Mouse (Mus musculus) embryo, embryonic 11.5 days (tissue): Measurements from ENCODE around the gene Rexo1.

Experiments used
- DNase-seq: peaks from one replicate; pipeline ENCODE4 v3.0.0-alpha.2; 2012; ENCODE audit warnings: low read depth, low spot score

The Rexo1 gene

GRCm38 (mm10) chr10:80553997-80554396, 7.4 kb downstream of the Rexo1 start:
- DNase-seq: no peak

- no peak for DNase-seq
Measured at GRCm38 (mm10) chr10:80553575-80553974, 7.8 kb downstream of the Rexo1 start.

GRCm38 (mm10) chr10:80552364-80552763, 9.0 kb downstream of the Rexo1 start:
- no peak for DNase-seq

- no peak for DNase-seq
Measured at GRCm38 (mm10) chr10:80549279-80549678, 12.1 kb downstream of the Rexo1 start.

GRCm38 (mm10) chr10:80548428-80549006, 12.8 kb downstream of the Rexo1 start:
- peak; percentile 54 for DNase-seq

- DNase-seq: no peak
Measured at GRCm38 (mm10) chr10:80547539-80547938, 13.8 kb downstream of the Rexo1 start.

- DNase-seq: no peak
Measured at GRCm38 (mm10) chr10:80546945-80547344, 14.4 kb downstream of the Rexo1 start.

DNA sequence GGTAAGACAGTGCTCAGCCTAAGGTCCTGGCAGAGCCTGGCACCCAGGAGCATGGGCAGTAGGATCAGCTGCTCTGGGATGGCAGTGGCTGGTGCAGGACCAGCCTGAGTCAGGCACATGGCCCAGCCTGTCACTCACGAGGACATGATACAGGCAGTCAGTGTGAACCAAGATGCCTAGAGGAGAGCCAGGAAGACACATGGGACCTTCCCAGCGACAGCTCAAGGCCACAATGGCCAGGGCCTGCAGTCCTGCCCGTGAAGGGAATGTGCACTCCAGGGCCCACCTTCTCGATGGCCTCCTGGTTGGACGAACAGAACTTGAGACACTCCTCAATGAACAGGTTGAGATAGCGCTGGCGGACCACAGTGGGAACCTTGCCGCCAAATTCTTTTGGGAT, 15.8 kb downstream of the Rexo1 start:
- DNase-seq: no peak

GRCm38 (mm10) chr10:80543873-80544272, 17.5 kb downstream of the Rexo1 start:
- DNase-seq: no peak

DNA sequence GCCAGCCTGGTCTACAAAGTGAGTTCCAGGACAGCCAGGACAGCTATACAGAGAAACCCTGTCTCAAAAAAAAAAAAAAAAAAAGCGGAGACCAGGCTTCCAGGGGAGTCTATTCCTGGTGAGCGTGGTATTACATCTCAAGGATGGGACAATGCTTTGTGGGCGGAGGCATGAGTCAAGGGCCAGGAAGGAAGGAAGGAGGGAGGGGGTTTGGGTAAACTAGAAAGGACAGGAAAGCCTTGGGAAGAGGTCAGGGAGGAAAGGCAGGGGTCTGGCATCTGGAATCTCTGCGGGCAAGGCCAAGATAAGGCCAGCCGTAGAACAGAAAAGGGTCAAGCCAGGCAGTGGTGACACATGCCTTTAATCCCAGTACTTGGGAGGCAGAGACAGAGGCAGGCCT, 21.9 kb downstream of the Rexo1 start:
- no peak for DNase-seq

DNA sequence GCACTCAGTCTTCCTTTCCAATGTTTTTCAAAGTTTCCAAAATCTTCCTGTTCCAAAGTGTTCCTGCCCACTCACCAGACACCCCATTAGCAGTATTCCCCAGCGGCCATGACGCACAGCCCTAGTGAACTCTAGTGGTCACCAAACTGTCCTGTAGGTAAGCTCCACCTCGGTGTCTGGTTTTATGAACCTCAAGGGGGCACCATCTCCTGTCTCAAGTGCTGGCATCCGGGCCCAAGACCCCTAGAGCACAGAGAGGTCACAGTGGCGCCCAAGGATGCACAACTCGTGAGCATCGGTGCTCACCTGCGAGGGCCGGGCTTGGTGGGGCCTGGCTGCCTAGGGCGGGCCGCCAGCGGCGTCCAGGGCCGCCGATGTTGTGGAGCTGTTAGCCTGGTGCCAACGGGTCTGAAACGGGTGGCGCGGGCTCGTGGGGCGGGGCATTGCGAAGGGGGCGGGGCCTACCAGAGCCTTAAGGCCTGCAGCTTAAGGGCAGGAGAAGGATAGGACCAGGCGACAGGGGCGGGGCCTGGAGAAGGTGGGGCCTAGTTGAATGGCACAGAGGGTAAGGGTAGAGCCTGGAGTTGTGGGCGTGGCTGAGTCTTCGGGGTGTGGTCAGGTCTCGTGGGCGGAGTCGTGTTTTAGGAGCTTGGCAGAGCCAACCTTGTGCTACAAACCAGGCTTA, 22.5 kb downstream of the Rexo1 start, which contains the start of gene Atp8b3:
Gene Atp8b3, minus strand, starts transcription at position 415 of the 685 bp plus-strand sequence.
- DNase-seq: peak; percentile 59

DNA sequence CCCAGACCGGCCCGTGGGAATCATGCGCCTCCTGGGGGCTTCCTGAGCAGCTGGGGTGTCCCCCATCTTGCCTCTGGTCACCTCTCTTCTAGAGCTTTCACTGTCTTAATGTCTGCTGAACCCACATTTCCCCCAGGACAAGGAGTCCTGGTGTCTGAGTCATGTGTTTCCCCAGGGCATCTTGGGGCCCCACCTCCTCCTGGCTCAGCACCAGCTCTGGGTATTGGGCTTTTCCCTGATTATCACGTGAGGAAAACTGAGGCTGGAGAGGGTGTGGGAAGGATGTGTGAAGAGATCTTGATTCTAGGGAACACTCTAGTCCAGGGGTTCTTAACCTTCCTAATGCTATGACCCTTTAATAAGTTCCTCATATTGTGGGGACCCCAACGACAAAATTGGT, 23.2 kb downstream of the Rexo1 start:
- no peak for DNase-seq

GRCm38 (mm10) chr10:80535711-80536110, 25.6 kb downstream of the Rexo1 start:
- DNase-seq: no peak

GRCm38 (mm10) chr10:80535071-80535470, 26.3 kb downstream of the Rexo1 start:
- no peak for DNase-seq

DNA sequence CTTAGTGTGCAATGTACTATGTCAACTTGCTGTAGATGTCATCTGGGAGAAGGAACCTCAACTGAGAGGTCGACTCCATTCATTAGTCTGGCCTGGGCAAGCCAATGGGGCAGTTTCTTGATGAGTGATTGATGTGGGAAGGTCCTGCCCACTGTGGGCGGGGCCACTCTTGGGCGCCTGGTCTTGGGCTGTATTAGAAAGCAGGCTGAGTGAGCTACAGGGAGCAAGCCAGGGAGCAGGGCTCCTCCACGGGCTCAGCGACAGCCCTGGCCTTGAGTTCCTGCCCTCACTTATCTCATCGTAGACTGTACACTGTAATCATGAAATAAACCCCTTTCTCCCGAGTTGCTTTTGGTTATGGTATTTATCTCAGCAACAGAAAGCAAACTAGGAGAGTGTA, 27.7 kb downstream of the Rexo1 start:
- no peak for DNase-seq

DNA sequence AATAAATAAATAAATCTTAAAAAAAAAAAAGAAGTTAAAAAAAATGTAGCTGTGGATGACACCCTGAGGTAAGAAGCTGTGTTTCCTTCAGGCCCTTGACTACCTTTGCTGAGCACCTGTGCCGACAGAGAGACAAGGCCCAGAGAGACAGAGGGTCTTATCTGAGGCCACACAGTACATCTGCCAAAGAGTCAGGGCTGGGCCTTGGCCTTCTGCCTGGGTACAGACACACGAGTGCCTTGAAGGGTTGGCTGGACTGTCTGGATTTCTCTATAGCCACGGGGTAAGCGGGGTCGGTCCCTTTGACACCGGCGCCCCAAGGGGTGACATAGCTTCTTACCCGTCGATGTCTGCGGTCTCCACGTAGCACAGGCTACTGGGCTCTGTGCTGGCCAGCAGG, 28.6 kb downstream of the Rexo1 start:
- no peak for DNase-seq

- DNase-seq: no peak
Measured at GRCm38 (mm10) chr10:80526172-80526571, 35.2 kb downstream of the Rexo1 start.

DNA sequence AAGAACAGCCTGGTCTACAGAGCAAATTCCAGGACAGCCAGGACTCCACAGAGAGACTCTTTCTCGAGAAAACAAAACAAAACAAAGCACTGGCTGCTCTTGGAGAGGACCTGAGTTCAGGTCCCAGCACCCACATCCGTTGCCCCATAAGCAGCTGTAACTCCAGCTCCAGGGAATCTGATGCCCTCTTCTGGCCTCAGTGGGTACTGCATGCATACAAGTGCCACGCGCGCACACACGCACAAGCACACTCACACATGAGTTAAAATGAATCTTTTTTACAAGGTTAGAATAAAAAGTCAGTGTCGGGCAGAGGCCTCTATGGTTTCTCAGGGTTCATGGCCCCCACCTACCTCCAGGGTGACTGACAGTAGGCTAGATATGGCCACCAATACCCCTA, 38.1 kb downstream of the Rexo1 start:
- DNase-seq: no peak

GRCm38 (mm10) chr10:80519287-80519686, 42.1 kb downstream of the Rexo1 start:
- no peak for DNase-seq

DNA sequence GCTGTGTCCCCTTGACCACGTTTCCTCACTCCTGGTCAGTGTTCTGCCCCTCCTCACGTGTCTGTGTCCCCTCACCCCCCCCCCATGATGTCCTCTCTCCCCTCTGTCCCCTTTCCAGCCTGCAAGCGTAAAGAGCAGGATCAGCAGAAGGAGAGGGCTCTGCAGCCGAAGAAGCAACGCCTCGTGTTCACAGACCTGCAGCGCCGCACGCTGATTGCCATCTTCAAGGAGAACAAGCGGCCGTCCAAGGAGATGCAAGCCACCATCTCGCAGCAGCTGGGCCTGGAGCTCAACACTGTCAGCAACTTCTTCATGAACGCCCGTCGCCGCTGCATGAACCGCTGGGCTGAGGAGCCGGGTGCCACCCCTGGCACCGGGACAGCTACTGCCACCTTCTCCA, 47.6 kb downstream of the Rexo1 start:
- DNase-seq: no peak

GRCm38 (mm10) chr10:80510273-80510660, 51.1 kb downstream of the Rexo1 start:
- no peak for DNase-seq

DNA sequence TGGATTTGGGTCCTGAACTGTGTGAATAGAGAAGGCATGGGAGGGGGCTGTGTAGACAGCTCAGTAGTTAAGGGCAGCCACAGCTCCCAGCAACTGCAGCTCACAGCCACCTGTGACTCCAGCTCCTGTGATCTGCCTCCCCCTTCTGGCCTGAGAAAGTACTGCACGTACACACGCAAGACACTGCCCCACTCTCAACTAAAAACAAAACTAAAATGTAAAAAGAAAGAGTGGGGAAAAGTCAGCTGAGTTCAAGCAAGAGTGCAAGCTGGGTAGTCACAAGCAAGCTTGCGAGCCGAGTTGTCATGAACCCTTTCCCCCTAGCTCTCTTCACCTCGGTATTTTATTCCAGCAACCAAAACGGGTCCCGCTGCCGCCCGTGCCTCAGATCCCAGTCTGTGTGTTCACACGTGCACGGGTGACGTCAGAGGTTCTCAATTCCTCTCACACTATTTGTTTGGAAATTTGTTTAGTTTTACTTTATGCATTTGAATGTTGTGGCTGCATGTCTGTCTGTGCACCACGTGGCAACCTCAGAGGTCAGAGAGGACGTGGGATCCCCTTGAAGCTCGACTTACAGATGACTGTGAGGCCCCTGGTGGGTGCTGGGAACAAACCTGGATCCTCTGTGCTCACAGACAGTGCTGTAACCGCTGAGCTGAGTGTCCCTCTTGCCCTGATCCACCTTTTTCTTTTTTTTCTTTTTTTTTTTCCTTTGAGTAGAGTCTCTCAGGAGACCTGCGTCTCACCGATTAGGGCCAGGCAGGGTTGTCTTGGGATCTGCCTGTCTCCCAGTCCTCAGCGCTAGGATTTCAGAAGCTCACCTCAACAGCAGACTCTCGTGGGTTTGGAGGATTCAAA, 51.7 kb downstream of the Rexo1 start:
- DNase-seq: peak; percentile 68

DNA sequence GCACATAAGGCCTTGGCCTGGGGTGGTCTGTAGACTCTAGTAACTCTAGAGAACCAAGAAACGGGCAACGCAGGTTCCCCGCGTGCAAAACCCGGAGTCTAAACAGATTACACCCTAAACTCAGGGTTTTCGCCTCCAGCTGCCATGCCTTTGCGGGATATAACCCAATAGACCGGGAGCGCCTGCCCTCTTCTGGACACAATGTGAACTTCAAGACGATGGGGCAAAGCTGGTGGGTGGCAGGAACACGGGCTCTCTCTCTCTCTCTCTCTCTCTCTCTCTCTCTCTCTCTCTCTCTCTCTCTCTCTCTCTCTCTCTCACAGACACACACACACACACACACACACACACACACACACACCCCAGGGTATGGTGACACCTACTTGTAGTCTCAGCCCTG, 55.1 kb downstream of the Rexo1 start:
- DNase-seq: peak; percentile 66
